Mouse (Mus musculus): Measurements from ENCODE around the gene Rgs6.

Rgs6 gene

DNA sequence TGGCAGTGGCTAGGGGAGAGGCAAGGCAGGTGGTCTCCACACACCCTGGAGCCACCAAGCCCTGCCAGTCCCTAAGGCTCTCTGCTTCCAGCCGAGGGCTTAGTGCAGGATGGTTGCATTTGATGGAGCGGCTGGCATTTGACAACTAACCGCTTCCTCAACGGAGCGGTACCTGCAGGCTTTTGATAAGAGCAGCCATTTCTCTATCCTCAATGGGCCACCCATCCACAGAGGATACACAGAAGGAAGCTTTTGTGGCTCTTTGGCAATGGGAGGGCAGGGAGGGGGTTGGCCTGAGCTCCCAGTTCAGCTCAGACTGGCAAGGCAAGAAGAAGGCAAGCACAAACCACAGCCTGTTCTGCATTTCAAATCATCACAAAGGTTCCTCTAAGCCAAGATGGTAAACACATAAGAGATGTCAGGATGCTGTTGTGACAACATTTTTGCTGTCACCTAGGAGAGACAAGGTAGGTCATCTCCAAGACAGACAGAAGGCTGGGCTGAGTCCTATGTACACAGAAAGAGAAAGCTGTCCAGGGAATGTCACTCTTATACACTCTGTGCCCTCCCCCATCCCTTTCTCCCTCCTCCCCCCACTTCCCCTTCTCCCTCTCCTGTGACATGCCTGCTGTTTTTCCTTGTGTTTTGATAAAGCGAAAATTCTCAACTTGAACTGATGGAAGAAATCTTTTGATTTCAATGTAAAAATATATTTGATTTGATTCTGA lies 525.0 kb downstream of the Rgs6 start:
- no peak for DNase-seq (ENCODE audit: extremely low read depth, insufficient read length, low spot score)

DNA sequence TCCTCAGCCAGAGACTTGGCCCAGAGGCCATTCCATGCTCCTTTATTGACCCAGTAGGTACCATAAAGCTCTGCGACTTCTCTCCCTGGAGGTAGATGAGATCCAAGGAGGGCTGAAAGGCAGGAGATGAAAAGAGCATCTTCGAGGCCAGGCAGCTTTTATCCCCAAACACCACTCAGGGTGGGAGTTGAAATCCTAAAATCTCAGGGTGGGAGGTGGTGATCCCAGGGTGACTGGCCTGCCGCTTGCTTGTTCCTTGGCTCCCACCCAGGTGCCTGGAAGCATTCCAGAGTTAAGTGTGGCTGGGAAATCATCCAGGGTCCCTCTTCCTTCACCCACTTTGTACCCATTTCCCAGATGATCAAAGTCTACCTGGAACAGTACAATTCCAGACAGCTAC lies 525.9 kb downstream of the Rgs6 start:
- DNase-seq (ENCODE audit: extremely low read depth, insufficient read length, low spot score) = no peak

DNA sequence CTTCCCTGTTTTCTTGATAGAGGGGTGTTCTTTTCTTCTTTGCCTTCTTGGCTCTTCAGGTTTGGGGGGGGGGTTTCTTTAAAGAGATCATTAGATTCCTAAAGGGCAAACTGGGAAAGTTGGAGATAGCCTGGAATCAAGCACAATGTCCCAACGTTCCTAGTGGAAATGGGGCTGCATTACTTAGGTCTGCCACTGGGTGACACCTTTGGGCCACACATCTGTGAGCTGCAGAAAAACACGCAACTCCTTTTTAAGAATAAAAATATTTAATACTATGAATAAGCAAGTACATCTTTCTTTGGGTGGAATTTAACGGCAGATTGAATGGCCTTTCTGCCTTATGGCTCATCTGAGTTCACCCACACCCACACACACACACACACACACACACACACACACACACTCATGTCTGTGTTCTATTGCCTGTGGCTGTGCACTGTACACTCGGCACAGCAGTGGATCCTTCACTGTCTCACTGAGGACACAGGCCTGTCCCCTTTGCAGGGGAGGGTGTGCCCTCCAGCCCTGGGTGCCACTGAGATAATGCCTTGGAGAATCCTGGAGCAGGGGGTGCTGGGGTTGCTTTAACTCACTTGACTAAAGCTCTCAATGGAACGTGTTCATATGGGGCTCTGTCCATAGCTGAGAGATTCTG lies 526.4 kb downstream of the Rgs6 start:
- no peak for DNase-seq (ENCODE audit: extremely low read depth, insufficient read length, low spot score)

DNA sequence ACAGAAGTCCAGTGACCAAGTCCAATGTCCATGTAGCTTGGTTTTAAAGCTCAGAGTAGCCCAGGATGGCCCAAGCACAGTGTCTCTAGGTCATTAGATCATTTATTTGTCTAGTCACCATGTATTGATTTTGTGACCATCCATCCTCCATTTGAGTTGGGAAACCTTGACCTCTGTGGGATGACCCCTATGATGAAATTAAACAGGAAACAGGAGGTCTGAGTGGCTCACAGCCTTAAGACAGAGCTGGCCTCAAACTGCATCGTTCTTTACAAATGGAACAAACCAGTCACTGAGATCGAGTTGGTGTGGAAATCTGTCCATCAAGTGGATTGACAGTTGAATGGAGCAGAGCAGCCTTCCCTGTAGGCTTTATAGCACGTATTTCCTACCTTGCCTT lies 536.0 kb downstream of the Rgs6 start:
- no peak for DNase-seq (ENCODE audit: extremely low read depth, insufficient read length, low spot score)

DNA sequence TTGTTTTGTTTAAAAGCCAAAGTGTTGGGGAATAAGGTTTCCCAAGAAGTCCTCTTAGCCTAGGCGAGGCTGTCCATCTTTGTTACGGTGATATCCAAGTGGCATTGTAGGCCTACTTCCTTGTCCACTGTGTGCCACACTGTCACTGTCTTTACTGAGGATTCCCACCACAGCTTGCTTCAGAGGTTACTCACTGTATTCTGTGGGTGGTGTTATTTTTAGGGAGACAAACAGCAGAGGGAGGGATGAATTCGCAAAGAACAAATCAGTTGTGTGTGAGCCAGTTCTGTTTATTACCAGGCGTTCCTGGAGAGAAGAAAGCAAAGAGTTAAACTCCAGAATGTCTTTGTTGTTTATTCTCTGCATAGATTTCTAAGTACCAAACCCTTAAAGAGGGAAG lies 537.2 kb downstream of the Rgs6 start:
- DNase-seq (ENCODE audit: extremely low read depth, insufficient read length, low spot score) = no peak

DNA sequence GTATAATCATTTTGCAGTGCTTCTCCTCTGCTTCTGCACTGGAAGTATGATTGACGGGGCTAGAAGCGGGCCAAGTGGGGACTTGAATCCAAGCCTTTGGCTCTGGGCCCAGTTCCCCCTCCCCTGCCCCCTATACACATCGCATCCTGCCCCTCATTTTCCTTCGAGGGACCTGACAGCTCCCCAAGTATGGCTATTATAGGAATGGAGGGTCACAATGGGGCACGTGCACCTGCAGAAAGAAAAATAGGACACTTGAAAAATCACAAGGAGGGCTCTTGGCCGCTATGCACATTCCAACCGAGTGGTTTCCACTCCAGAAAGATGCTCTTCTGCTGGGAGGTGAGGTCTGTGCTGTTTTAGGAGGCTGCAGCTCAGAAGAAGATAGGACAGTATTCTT lies 538.8 kb downstream of the Rgs6 start:
- DNase-seq (ENCODE audit: extremely low read depth, insufficient read length, low spot score) = no peak

DNA sequence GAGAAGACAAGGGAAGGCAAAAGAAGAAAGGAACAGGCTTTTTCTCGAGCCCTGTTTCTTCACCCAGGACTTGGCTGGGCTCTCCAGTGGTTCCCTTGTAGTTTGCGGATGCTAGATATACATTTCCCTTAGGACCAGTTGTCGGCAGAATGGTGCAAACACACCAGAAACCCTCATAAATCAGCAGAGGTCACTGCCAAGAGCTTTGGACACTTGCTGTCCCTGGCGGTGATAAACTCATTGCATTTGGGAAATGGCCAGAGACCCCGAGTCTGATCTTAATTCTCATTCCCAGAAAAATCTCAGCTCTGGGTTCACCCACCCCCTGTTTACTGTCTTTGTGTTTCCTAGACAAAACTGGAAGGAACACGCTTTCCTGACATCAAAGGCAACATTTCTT lies 539.9 kb downstream of the Rgs6 start:
- DNase-seq (ENCODE audit: extremely low read depth, insufficient read length, low spot score) = no peak

DNA sequence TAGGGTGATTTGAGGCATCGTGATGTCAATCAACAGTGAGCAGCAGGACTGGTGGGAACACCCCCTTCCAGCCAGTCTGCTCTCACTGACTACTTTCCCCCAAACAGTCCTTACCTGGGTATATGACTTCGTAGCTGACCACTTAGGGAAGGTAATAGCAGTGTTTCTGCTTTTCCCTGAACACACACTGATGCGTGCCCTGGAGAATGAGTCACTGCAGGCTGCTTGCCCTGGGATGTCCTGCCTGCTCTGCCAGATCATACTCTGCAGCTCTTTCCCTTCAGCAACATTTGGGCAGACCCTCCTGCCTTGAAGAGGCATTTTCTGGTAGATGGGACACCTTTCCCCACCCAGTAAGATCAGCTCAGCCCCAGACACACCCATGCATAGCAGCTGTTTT lies 540.5 kb downstream of the Rgs6 start:
- no peak for DNase-seq (ENCODE audit: extremely low read depth, insufficient read length, low spot score)

DNA sequence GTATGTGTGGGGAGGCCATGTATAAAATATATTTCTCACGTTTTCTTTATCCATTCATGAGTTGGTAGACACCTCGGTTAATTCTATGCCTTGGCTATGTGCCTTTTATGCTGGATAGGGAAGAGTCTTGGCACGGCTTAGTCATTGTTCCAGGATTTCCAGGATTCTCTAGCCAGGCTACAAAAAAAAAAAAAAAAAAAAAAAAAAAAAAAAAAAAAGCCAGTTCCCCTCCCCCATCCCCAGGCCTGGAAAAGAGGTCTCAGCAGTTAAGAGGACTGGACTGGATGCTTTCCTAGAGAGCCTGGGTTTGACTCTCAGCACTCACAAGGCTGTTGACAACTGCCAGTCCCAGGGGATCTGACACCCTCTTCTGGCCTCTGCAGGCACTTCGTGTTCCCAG lies 543.3 kb downstream of the Rgs6 start:
- no peak for DNase-seq (ENCODE audit: extremely low read depth, insufficient read length, low spot score)

DNA sequence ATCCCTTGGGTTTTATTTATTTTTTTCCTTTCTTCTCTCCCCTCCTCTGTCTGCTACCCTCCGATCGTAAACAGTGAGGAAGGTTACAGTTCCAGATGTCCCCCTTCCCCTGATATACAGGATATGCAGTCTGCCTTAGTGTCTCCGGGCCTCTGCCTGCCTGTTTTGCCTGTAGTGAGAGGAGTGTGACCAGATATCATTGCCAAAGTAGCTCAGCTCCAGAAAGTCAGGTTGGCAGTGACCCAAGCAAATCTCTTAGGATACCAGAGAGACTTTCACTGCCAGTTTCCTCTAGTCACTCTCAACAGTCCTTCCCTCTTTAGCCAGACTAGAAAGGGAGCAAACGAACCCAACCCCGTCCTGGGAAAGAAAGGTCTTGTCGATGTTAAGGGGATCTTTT lies 545.7 kb downstream of the Rgs6 start:
- no peak for DNase-seq (ENCODE audit: extremely low read depth, insufficient read length, low spot score)

DNA sequence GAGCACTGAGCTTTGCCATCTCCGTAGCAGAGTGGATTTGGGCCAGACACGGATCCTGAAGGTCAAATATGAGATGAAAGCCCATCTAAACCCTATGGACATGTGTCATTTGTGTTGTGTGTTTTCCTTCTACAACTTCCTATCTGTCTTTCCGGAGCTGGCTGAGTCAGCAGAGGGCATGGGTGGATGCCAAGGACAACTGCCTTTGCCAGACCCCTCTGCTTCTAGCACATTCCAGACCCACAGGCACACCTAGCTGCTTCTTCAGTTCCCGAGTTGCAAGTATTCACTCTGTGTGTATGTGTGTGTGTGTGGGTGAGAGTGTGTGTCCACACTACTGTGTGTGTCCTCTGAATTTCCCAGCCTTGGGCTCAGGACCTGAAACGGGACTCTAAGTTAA lies 547.9 kb downstream of the Rgs6 start:
- DNase-seq (ENCODE audit: extremely low read depth, insufficient read length, low spot score) = no peak

DNA sequence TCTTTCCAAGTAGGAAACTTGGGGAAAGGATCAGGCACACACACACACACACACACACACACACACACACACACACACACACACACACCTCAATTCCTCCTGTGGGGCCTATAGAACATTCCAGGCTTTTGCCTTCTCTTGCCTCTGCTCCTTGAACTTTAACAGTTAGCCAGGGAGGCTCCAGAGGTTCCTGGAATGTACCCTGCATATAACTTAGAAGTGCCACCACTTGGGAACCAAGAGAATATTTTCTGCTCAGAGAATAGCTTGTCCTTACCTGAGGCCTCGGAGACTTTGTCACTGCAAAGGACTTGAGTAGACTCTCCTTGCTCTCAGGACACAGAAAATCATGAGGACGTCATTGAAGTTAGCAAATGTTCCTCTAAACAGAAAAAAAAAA lies 548.4 kb downstream of the Rgs6 start:
- DNase-seq (ENCODE audit: extremely low read depth, insufficient read length, low spot score) = no peak

DNA sequence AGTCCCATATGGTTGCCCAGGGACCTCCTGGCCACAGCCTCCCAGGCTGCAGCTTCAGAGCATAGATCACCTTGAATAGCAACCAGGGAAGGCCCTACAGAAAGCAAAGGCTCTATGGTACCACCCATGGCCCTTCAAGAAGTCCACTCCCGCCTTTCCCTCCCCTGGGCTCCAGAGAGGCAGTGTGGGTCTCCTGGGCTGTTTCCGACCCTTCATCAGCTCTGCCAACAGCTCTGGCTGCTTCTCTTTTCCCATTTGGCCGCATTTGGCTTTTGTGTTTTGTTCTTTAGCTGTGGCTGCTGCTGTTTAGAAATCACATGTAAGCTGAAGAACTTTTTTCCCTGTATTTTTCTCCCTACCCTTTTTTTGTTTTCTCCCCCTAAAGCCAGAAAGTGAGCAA lies 548.9 kb downstream of the Rgs6 start:
- no peak for DNase-seq (ENCODE audit: extremely low read depth, insufficient read length, low spot score)

DNA sequence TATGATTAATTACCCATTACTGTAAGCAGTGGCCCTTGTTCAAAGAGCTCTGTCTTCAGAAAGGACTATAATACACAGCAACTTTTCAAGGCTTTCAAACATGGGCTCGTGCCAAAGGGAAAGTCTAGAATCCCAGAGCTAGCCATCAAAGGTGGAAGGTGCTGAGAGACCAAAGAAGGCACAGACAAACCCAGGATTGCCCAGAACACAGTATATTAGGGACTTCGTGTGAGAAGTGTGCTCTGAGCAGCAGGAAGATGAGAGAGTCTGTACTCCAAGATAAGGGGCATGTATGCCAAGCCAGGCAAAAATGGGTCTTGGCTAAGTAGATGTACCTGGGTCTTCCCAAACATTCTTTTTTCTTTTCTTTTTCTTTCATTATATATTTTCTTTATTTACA lies 553.1 kb downstream of the Rgs6 start:
- DNase-seq (ENCODE audit: extremely low read depth, insufficient read length, low spot score) = no peak

DNA sequence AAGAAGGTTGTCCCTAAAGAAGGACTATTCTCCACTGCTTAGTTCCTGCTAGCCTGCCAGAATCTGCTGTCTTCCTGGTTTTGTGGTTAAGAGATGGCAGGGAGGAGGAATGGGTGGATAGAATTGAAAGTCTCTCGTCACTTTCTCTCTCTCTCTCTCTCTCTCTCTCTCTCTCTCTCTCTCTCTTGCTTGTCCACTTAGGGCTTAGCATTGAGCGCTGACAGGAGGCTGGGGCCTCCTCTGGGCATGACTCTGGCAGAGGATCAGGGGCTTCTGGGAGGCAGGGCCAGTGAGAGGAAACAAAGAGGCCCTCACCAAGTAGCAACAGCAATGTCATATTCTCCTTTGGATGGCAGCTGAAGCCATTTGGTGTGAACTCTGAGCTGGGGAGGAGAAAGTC lies 554.4 kb downstream of the Rgs6 start:
- DNase-seq (ENCODE audit: extremely low read depth, insufficient read length, low spot score) = no peak

DNA sequence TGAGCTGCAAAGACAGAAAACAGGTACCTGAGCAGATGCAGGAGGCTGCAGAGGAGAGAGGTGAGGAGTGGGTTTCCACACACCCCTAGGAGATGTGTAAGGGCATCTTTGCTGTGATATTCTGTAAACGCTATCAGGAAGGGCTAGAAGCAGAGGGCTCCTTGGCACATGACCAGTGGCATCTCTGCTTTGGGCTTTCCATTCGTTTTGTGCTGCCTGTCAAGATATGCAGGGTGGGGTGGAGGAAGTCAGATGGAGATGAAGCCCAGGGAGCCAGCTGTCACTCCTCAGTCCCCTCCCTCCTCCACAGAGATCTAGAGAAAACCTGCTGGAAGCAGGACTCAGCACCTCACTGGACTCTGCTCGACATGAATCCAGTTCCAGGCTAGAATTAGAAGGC lies 555.0 kb downstream of the Rgs6 start:
- no peak for DNase-seq (ENCODE audit: extremely low read depth, insufficient read length, low spot score)

DNA sequence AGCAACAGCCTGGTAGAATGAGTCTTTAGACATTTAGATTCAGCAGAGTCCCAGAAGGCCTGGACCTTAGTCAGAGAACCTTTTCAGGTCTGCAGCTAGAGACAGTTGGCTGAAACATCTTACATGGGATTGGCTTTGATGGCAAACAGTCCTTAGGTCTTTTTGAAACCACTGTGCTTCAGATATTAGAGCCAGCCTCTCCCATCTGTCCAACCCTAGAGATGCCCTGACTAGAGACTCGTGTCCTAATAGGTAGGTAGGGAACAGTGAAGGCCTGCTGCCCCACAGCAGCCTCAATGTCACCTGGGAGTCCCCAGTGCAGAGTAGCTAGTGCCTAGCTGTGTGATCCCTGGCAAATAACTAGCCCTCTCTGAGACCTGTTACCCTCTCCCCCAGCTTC lies 555.5 kb downstream of the Rgs6 start:
- DNase-seq (ENCODE audit: extremely low read depth, insufficient read length, low spot score) = no peak

DNA sequence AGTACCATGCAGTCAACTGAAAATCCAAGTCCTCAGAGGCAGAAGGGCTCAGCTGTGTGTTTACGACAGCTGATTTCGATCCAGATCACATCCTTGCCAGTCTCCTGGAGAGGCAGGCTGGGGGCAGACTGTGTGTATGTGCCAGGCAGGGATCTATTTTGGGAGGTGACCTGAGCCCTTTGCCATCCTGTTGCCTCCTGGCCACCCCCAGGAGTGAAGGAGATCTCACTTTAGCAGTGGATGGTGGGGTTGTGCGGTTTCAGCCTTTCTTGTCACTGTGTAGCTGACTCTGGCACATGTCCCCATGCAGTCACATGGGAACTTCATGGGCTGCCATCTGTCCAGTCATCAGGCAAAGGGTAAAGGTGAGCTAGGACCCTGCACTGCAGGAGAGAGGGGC lies 557.0 kb downstream of the Rgs6 start:
- DNase-seq (ENCODE audit: extremely low read depth, insufficient read length, low spot score) = no peak

DNA sequence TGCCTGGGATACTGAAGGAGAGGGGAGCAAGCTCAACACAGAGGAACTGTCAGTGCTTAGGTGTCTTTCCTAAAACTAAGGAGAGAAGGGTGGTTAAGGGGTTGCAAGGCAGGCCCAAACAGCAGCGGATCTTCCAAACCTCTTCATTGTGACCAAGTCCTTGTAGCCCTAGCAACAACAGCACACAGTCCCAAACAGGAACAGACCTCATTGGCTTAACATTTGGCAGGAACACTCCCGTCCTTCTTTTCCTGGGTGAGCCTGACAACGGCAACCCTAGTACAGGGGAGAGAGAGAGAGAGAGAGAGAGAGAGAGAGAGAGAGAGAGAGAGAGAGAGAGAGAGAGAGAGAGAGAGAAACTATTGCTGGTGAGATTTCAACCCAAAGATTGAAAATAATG lies 557.8 kb downstream of the Rgs6 start:
- DNase-seq (ENCODE audit: extremely low read depth, insufficient read length, low spot score) = no peak

DNA sequence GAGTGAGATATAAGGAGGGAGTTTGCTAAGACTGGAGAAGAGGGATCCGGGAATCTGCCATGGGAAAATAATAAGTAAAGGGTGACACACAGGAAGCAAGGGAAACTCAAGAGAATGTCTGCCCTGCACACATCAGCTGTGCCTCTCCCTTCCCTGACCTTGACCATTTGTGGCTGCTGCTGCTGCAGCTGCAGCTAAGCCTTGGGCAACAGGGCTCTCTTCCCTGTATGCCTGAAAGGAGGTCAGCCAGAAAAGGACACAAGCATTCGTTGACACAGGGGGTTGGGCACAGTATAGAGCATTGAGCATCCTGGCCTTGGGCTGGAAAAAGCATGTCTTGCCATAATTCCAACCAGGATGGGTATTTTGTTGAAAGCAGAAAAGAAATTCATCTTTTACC lies 558.8 kb downstream of the Rgs6 start:
- DNase-seq (ENCODE audit: extremely low read depth, insufficient read length, low spot score) = no peak

DNA sequence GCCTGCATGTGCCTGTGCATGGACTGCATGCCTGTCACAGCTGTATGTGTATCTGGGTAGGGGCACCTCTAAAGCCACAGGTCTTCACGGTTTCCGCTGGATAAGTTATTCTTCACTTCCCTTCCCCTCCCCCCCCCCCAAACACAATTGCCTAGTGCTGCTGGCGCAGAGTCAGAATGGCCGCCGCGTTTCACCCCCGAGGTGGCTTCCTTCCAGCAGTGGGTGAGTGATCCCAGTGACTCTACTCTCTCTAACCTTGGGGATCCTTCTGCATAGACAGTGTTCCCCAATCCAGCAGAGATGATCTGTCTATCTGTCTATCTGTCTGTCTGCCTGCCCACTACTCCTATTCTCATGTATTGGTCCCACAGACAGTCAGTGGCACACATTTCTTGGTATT lies 561.9 kb downstream of the Rgs6 start:
- DNase-seq (ENCODE audit: extremely low read depth, insufficient read length, low spot score) = no peak

DNA sequence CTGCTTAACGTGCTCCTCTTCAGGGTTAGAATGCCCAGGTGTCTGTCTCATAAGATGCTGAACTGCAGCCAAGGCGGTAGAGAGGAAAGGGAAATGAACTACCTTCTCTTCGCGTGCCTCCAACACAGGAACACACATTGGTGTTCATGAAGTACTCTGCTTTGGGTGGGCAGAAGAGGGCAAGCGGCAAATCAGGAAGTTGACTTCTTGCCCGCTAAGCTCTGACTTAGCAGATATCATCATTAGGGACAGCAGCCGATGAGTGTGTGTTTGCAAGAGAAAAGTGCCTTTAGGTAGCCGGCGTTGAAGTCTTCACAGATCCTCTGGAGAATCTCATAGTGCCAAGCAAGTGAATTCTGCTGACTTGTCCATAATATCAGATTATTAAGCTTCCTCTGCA lies 562.7 kb downstream of the Rgs6 start:
- no peak for DNase-seq (ENCODE audit: extremely low read depth, insufficient read length, low spot score)

DNA sequence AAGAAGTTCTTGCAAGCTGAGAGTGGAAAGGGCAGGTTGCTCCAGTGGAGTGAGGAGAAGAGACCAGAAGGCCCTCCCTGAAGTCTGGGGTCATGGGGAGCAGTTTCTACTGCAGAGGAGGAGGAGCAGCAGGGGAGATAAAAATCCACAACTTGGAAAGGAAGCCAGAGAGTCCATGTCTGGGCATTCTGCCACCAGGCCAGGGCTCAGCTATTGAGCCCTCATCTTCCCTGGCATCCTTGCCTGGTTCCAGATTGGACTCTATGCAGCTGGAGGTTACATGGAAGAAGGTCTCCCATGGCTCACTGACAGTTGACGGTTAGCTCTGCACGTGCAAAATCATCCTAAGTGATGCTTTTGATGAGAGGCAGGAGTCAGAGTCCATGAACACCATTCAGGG lies 563.4 kb downstream of the Rgs6 start:
- no peak for DNase-seq (ENCODE audit: extremely low read depth, insufficient read length, low spot score)
